Mouse (Mus musculus) forebrain, embryonic 12.5 days (tissue): Measurements from ENCODE around the gene Ercc6l2. TPM values are rescaled to one million over a fixed set of nuclear protein-coding genes. Genes with fewer than 3 reads are reported as not detected.

Experiments used
- polyA plus RNA-seq: library from polyadenylated mRNA; unstranded; fragments of >200 nt; fragmentation: Nextera tagmentation; extraction: Ambion mirVana; gene quantifications from 2 replicates; pipeline ENCODE4 v1.2.1, GENCODE M21; 2016

Gene Ercc6l2
- polyA plus RNA-seq, 1 experiment from 2014 or later: 25.7 TPM

Other genes with a start within 250 kb of the Ercc6l2 start
- gene Ptch1, start 241.6 kb upstream of the Ercc6l2 start, polyA plus RNA-seq: 24.0 and 24.4 TPM in 2 replicates